Mouse (Mus musculus) thymus, adult 2 months (tissue): ENCODE results near the gene Dlat.

Experiments
- CTCF ChIP-seq: fragments of 200-500 bp; IDR thresholded peaks from 2 replicates; pipeline ENCODE4 v1.5.1; 2012; ENCODE audit warnings: mild to moderate bottlenecking, control low read depth, low read length, moderate library complexity, borderline replicate concordance; ENCODE audit not compliant: control insufficient read depth, poor library complexity, insufficient read depth; ENCODE audit errors: extremely low read depth
- POLR2A ChIP-seq: fragments of 200-500 bp; IDR thresholded peaks from 2 replicates; pipeline ENCODE4 v1.6.1; 2012; ENCODE audit warnings: mild to moderate bottlenecking, low read length, control low read depth, moderate library complexity; ENCODE audit not compliant: control insufficient read depth, poor library complexity, insufficient read depth; ENCODE audit errors: extremely low read depth

DNA sequence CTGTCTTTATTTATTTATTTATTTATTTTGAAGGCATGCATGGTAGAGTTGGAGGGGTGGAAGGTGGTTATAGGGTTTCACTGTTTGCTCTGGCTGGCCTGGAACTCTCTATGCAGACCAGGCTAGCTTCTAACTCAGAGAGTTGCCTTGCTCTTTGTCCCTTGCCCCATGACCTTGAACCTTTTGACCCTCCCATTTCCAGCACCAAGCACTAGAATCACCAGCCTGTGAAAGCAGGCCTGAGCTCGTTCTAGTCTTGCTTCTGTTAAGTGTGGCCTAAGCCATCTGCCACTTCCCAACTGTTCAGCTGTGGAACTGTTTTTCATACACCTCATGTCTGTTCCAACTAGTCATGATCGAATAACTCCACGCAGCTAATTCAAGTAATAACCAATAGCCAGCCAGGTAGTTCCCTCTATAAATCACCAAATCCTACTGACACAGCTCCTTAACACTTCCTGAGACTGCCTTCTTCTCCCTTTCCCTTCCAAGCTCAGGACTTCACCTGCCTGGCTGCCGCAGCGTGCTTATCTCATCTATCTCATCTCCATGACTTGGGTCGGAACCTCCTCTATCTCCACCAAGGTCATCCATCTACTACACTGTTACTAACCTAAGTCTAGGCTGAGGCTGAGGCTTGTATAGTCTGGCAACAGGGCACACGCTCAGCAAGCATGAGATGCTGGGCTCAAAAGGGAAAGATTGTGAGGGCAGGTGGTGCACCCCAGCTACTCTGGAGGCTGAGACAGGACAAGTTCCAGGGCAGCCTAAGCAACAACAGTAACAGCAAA lies 57.3 kb downstream of the Dlat start:
- TF ChIP-seq CTCF (no peak), POLR2A (no peak)
